Mouse (Mus musculus): ENCODE results near the gene Lipt2. TPM values are rescaled to one million over a fixed set of nuclear protein-coding genes. Genes with fewer than 3 reads are reported as not detected.

Gene Lipt2
- polyA plus RNA-seq, 1 experiment = 7.5 TPM

DNA sequence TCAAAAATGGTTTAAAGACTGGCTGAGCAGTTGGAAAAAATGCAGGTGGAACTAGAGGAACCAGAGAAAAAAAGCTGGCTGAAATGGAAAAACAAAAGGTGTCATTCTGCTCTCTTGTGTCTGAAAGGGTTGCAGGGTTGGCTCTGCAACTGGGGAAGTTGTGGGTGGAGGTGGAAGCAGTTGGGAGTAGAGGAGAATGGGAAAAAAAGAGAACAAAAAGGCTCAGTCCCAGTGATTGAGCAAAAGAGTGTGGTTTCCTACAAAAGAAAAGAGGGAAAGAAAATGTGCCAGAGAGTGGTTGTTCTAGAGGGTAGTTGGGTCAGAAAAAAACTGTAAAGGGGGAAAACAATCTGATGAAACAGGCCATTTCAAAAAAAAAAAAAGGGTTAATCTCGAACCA, 18.5 kb upstream of the Lipt2 start:
- no peak overlapping the region for H3K27ac ChIP-seq (ENCODE audit: insufficient read depth, low read length)
- no peak for TF ChIP-seq CTCF (IDR thresholded peaks at IDR 0.05; ENCODE audit: borderline replicate concordance, insufficient read depth, low read depth, low read length)
- no peak for TF ChIP-seq POLR2A (IDR thresholded peaks at IDR 0.05; ENCODE audit: borderline replicate concordance, insufficient read depth, low read length)
- no peak for DNase-seq
- WGBS = 68% methylated on average over 1 of the region's 1 CpGs
- no peaks in the 10 kb centered on the region for H3K4me1 ChIP-seq (ENCODE audit: control insufficient read depth, insufficient read depth, low read length)
- H3K27me3 ChIP-seq (ENCODE audit: control insufficient read depth, insufficient read depth, low read length) = no peaks in the 10 kb centered on the region
- H3K4me3 ChIP-seq (replicated peaks; ENCODE audit: insufficient read depth, low read depth, low read length) = no peak overlapping the region

- Histone ChIP-seq H3K4me1 (ENCODE audit: control insufficient read depth, insufficient read depth, low read length) (peaks cover 5% of the 10 kb centered on the region; the same call in 1 of the 2 replicates), H3K27me3 (ENCODE audit: control insufficient read depth, insufficient read depth, low read length) (no peaks in the 10 kb centered on the region), H3K4me3 (replicated peaks; ENCODE audit: insufficient read depth, low read depth, low read length) (peak overlapping the region; percentile 11), H3K27ac (ENCODE audit: insufficient read depth, low read length) (no peak overlapping the region)
- peak; percentile 27 to 39 for DNase-seq
- 20% methylated on average over 4 of the region's 4 CpGs for WGBS
- TF ChIP-seq CTCF (IDR thresholded peaks at IDR 0.05; ENCODE audit: borderline replicate concordance, insufficient read depth, low read depth, low read length) (no peak), POLR2A (IDR thresholded peaks at IDR 0.05; ENCODE audit: borderline replicate concordance, insufficient read depth, low read length) (no peak)
These were observed 10.5 kb upstream of the Lipt2 start for GRCm38 (mm10) chr7:100148586-100148985.

DNA sequence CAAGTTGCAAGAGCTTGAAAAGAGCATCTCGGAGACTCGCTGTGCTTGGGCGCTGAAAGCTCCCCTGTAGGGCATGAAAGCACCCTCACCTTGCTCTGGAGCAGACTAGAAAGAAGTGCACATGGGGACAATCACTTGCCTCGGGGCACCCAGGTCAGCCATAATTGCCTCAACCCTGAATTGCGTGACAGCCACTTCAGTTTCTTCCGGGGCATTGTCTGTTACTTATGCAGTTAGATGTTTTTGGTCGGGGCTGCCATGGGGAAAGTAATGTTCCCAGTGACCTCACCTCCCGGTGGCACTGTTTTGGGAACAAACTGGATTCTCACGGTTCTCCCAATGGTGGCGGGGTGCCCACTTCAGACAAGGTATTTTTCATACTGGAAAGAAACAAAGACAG, 9.0 kb upstream of the Lipt2 start:
- Histone ChIP-seq H3K27ac (ENCODE audit: insufficient read depth, low read length) (no peak overlapping the region), H3K4me3 (replicated peaks; ENCODE audit: insufficient read depth, low read depth, low read length) (no peak overlapping the region), H3K27me3 (ENCODE audit: control insufficient read depth, insufficient read depth, low read length) (no peaks in the 10 kb centered on the region), H3K4me1 (ENCODE audit: control insufficient read depth, insufficient read depth, low read length) (peaks cover 5% of the 10 kb centered on the region; the same call in 1 of the 2 replicates)
- TF ChIP-seq POLR2A (IDR thresholded peaks at IDR 0.05; ENCODE audit: borderline replicate concordance, insufficient read depth, low read length) (no peak), CTCF (IDR thresholded peaks at IDR 0.05; ENCODE audit: borderline replicate concordance, insufficient read depth, low read depth, low read length) (no peak)
- DNase-seq = no peak
- 70% methylated on average over 10 of the region's 10 CpGs for WGBS

GRCm38 (mm10) chr7:100150626-100151025, 8.5 kb upstream of the Lipt2 start:
- Histone ChIP-seq H3K27me3 (ENCODE audit: control insufficient read depth, insufficient read depth, low read length) (no peaks in the 10 kb centered on the region), H3K27ac (ENCODE audit: insufficient read depth, low read length) (no peak overlapping the region), H3K4me1 (ENCODE audit: control insufficient read depth, insufficient read depth, low read length) (peaks cover 5% of the 10 kb centered on the region; the same call in 1 of the 2 replicates), H3K4me3 (replicated peaks; ENCODE audit: insufficient read depth, low read depth, low read length) (no peak overlapping the region)
- 83% methylated on average over 11 of the region's 11 CpGs for WGBS
- TF ChIP-seq POLR2A (IDR thresholded peaks at IDR 0.05; ENCODE audit: borderline replicate concordance, insufficient read depth, low read length) (no peak), CTCF (IDR thresholded peaks at IDR 0.05; ENCODE audit: borderline replicate concordance, insufficient read depth, low read depth, low read length) (no peak)
- DNase-seq = no peak

DNA sequence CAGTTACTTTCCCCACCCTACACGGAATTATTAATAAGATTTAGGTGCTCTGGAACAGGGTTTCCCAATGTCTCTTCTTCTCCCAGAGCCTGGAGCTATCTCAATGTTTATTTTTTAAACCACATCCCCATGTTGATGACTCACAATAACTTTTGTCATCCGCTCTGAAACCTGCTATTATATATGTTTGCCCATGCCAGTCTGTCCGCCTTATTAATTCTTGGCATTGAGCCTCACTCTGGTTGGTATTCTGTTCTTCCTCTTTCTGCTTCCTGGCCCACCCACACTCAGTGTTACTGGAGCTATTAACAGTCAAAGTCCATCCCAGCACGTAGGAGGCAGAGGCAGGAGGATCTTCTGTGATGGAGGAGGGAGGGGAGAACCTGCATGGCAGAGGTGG, 1.4 kb upstream of the Lipt2 start:
- TF ChIP-seq POLR2A (IDR thresholded peaks at IDR 0.05; ENCODE audit: borderline replicate concordance, insufficient read depth, low read length) (no peak), CTCF (IDR thresholded peaks at IDR 0.05; ENCODE audit: borderline replicate concordance, insufficient read depth, low read depth, low read length) (no peak)
- Histone ChIP-seq H3K27ac (ENCODE audit: insufficient read depth, low read length) (no peak overlapping the region), H3K4me3 (replicated peaks; ENCODE audit: insufficient read depth, low read depth, low read length) (no peak overlapping the region), H3K27me3 (ENCODE audit: control insufficient read depth, insufficient read depth, low read length) (no peaks in the 10 kb centered on the region), H3K4me1 (ENCODE audit: control insufficient read depth, insufficient read depth, low read length) (peaks cover 2% of the 10 kb centered on the region; the same call in 1 of the 2 replicates)
- no peak for DNase-seq
- WGBS = 55% methylated on average over 4 of the region's 4 CpGs

DNA sequence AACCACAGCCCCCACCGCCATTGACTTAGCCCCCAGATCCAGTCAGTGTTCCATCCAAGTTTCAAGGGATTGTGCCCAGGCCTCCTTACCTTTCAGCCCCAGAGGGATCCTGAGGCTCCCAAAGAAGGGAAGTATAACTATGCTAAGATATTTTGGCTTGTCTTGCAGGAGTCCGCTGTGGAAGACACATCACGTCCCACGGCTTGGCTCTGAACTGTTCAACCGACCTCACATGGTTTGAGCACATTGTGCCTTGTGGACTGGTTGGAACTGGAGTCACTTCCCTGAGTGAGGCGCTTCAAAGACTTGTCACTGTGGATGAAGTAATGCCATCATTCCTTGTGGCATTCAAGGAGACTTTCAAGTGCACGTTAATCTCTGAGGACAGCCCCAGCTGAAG, 929 bp downstream of the Lipt2 start:
- Histone ChIP-seq H3K4me3 (replicated peaks; ENCODE audit: insufficient read depth, low read depth, low read length) (peak overlapping the region; percentile 86), H3K27me3 (ENCODE audit: control insufficient read depth, insufficient read depth, low read length) (no peaks in the 10 kb centered on the region), H3K27ac (ENCODE audit: insufficient read depth, low read length) (no peak overlapping the region), H3K4me1 (ENCODE audit: control insufficient read depth, insufficient read depth, low read length) (peaks cover 2% of the 10 kb centered on the region; the same call in 1 of the 2 replicates)
- 38% methylated on average over 7 of the region's 7 CpGs for WGBS
- DNase-seq = no peak
- no peak for TF ChIP-seq POLR2A (IDR thresholded peaks at IDR 0.05; ENCODE audit: borderline replicate concordance, insufficient read depth, low read length)
- no peak for TF ChIP-seq CTCF (IDR thresholded peaks at IDR 0.05; ENCODE audit: borderline replicate concordance, insufficient read depth, low read depth, low read length)

DNA sequence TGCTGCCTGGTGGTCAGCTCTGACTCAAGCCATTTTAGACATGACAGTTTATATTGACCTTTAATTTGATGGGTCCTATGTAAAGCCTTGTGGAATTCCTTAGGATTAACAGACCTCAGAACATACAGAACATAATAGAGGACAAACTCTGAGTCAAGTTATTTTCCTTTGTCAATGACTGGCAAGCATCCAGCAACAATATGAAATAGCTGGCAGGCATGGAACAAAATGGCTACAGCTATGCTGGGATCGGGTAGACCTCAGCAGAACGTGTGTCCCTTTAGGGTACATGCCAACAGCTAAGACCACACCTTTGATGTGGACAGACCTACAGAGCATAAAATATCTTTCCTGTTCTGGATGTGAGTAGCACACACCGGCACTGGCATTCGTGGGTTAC, 4.4 kb downstream of the Lipt2 start:
- Histone ChIP-seq H3K4me1 (ENCODE audit: control insufficient read depth, insufficient read depth, low read length) (peaks cover 2% of the 10 kb centered on the region; the same call in 1 of the 2 replicates), H3K4me3 (replicated peaks; ENCODE audit: insufficient read depth, low read depth, low read length) (no peak overlapping the region), H3K27ac (ENCODE audit: insufficient read depth, low read length) (no peak overlapping the region), H3K27me3 (ENCODE audit: control insufficient read depth, insufficient read depth, low read length) (no peaks in the 10 kb centered on the region)
- no peak for TF ChIP-seq POLR2A (IDR thresholded peaks at IDR 0.05; ENCODE audit: borderline replicate concordance, insufficient read depth, low read length)
- TF ChIP-seq CTCF (IDR thresholded peaks at IDR 0.05; ENCODE audit: borderline replicate concordance, insufficient read depth, low read depth, low read length) = no peak
- 55% methylated on average over 4 of the region's 4 CpGs for WGBS
- DNase-seq = no peak

- WGBS = 76% methylated on average over 11 of the region's 11 CpGs
- TF ChIP-seq POLR2A (IDR thresholded peaks at IDR 0.05; ENCODE audit: borderline replicate concordance, insufficient read depth, low read length) (no peak), CTCF (IDR thresholded peaks at IDR 0.05; ENCODE audit: borderline replicate concordance, insufficient read depth, low read depth, low read length) (no peak)
- H3K4me1 ChIP-seq (ENCODE audit: control insufficient read depth, insufficient read depth, low read length) = no peaks in the 10 kb centered on the region
- H3K4me3 ChIP-seq (replicated peaks; ENCODE audit: insufficient read depth, low read depth, low read length) = no peak overlapping the region
- no peaks in the 10 kb centered on the region for H3K27me3 ChIP-seq (ENCODE audit: control insufficient read depth, insufficient read depth, low read length)
- H3K27ac ChIP-seq (ENCODE audit: insufficient read depth, low read length) = no peak overlapping the region
- DNase-seq = no peak
These were observed 9.6 kb downstream of the Lipt2 start for GRCm38 (mm10) chr7:100168654-100169053.

All from cerebellum, adult 2 months (tissue).